Mouse (Mus musculus) CH12.LX (cell line): Measurements from ENCODE around the gene Olfr1417. TPM values are rescaled to one million over a fixed set of nuclear protein-coding genes. Genes with fewer than 3 reads are reported as not detected.

Source experiments
- DNase-seq: peaks from one replicate; pipeline ENCODE4 v3.0.0-alpha.2; 2013; ENCODE audit errors: extremely low read depth
- H3K27ac ChIP-seq: 2 replicates; pipeline ENCODE4 v1.5.1; 2012; ENCODE audit warnings: low read depth, mild to moderate bottlenecking, control low read depth, moderate library complexity; ENCODE audit not compliant: insufficient read depth
- H3K27me3 ChIP-seq: replicated peaks from 2 replicates; pipeline ENCODE3; 2012; ENCODE audit warnings: inconsistent platforms
- H3K36me3 ChIP-seq, 2 experiments: replicated peaks in 1 of 2; 2 replicates each; pipeline versions ENCODE3 to v1.6.1; 2012; ENCODE audit warnings: inconsistent platforms in 1 of 2, low read length in 1 of 2, mild to moderate bottlenecking in 1 of 2, mixed read lengths in 1 of 2, moderate library complexity in 1 of 2; ENCODE audit not compliant: control insufficient read depth in 1 of 2, insufficient read depth in 1 of 2
- H3K4me1 ChIP-seq, 2 experiments: 2 replicates each; pipeline ENCODE4 v1.6.1; 2012; ENCODE audit warnings: inconsistent platforms in 1 of 2, moderate library complexity in 1 of 2; ENCODE audit not compliant: insufficient read depth in 2 of 2, control insufficient read depth in 1 of 2
- H3K4me2 ChIP-seq: 2 replicates; pipeline ENCODE4 v1.6.1; 2012; ENCODE audit warnings: low read depth, mild to moderate bottlenecking, control low read depth; ENCODE audit not compliant: poor library complexity, insufficient read depth, severe bottlenecking
- H3K4me3 ChIP-seq, 3 experiments: fragments of 150-350 bp in 1 of 3; sonication (generic) in 1 of 3; replicated peaks in 1 of 3; 2 replicates each; pipeline versions ENCODE3 to v1.5.1; 2011 to 2012; ENCODE audit warnings: low read depth in 2 of 3, low read length in 2 of 3, mild to moderate bottlenecking in 2 of 3, moderate library complexity in 2 of 3, control low read depth in 1 of 3, improper control_type of control experiment in 1 of 3, inconsistent platforms in 1 of 3, mixed read lengths in 1 of 3; ENCODE audit not compliant: poor library complexity in 1 of 3
- H3K79me2 ChIP-seq: replicated peaks from 2 replicates; pipeline ENCODE4 v1.6.1; 2012; ENCODE audit warnings: mild to moderate bottlenecking, moderate library complexity; ENCODE audit not compliant: control insufficient read depth, poor library complexity, insufficient read depth, severe bottlenecking; ENCODE audit errors: extremely low read depth
- H3K9ac ChIP-seq: 2 replicates; pipeline ENCODE4 v1.6.1; 2012; ENCODE audit warnings: low read depth, mild to moderate bottlenecking, control low read depth, moderate library complexity; ENCODE audit not compliant: insufficient read depth
- H3K9me3 ChIP-seq: replicated peaks from 2 replicates; pipeline ENCODE3; 2012; ENCODE audit warnings: low read length, inconsistent platforms, mixed read lengths
- CTCF ChIP-seq, 2 experiments: IDR thresholded peaks in 1 of 2; conservative IDR thresholded peaks in 1 of 2; 2 replicates each; pipeline ENCODE4 v1.5.1; 2011 to 2012; ENCODE audit warnings: low read depth in 2 of 2, low read length in 2 of 2, improper control_type of control experiment in 1 of 2, inconsistent platforms in 1 of 2, mild to moderate bottlenecking in 1 of 2, moderate library complexity in 1 of 2
- E2F4 ChIP-seq: IDR thresholded peaks from 2 replicates; pipeline ENCODE4 v1.6.1; 2011; ENCODE audit warnings: low read depth, low read length, improper control_type of control experiment; ENCODE audit not compliant: insufficient replicate concordance
- ELF1 ChIP-seq: IDR thresholded peaks from 2 replicates; pipeline ENCODE4 v1.6.1; 2014; ENCODE audit warnings: low read depth, mild to moderate bottlenecking, inconsistent platforms, low read length, improper control_type of control experiment
- HCFC1 ChIP-seq: IDR thresholded peaks from 2 replicates; pipeline ENCODE4 v1.6.1; 2012; ENCODE audit warnings: low read depth, mild to moderate bottlenecking, inconsistent platforms, low read length, improper control_type of control experiment
- JUN ChIP-seq: IDR thresholded peaks from 2 replicates; pipeline ENCODE4 v1.6.1; 2011; ENCODE audit warnings: low read depth, mild to moderate bottlenecking, low read length, improper control_type of control experiment, moderate library complexity; ENCODE audit not compliant: insufficient read depth
- MXI1 ChIP-seq: IDR thresholded peaks from 2 replicates; pipeline ENCODE4 v1.6.1; 2011; ENCODE audit warnings: mild to moderate bottlenecking, low read depth, low read length, improper control_type of control experiment
- MYC ChIP-seq: IDR thresholded peaks from 2 replicates; pipeline ENCODE4 v1.6.1; 2011; ENCODE audit warnings: low read depth, mild to moderate bottlenecking, improper control_type of control experiment, low read length
- NRF1 ChIP-seq: IDR thresholded peaks from 2 replicates; pipeline ENCODE4 v1.6.1; 2014; ENCODE audit warnings: low read depth, mild to moderate bottlenecking, inconsistent platforms, low read length, improper control_type of control experiment, moderate library complexity
- PAX5 ChIP-seq: IDR thresholded peaks from 2 replicates; pipeline ENCODE4 v1.6.1; 2012; ENCODE audit warnings: low read length, inconsistent platforms, mixed read lengths
- POLR2A ChIP-seq: IDR thresholded peaks from 2 replicates; pipeline ENCODE4 v1.6.1; 2011; ENCODE audit warnings: low read depth, mild to moderate bottlenecking, improper control_type of control experiment, low read length
- RCOR1 ChIP-seq: conservative IDR thresholded peaks from 2 replicates; pipeline ENCODE4 v1.6.1; 2012; ENCODE audit warnings: low read depth, mild to moderate bottlenecking, inconsistent platforms, low read length, improper control_type of control experiment
- TBP ChIP-seq: conservative IDR thresholded peaks from 2 replicates; pipeline ENCODE4 v1.6.1; 2011; ENCODE audit warnings: low read depth, low read length, improper control_type of control experiment
- USF2 ChIP-seq: conservative IDR thresholded peaks from 2 replicates; pipeline ENCODE4 v1.6.1; 2011; ENCODE audit warnings: low read depth, low read length, improper control_type of control experiment
- ZNF384 ChIP-seq: IDR thresholded peaks from 2 replicates; pipeline ENCODE4 v1.6.1; 2012; ENCODE audit warnings: low read depth, low read length, improper control_type of control experiment, inconsistent platforms
- dilution Hi-C: fragments of 300-500 bp; cut with MboI; formaldehyde crosslinking; loops from 2 replicates; pipeline ENCODE4 v1.14.3; 2020; ENCODE audit warnings: low sequenced_read_pairs; ENCODE audit not compliant: extremely low pct_unique_long_range_greater_than_20kb, extremely low pct_ligation_motif_present
- in situ Hi-C: fragments of 300-500 bp; cut with MboI; formaldehyde crosslinking; loops from 3 replicates; pipeline ENCODE4 v1.14.3; 2019; ENCODE audit warnings: low sequenced_read_pairs, low pct_ligation_motif_present, low pct_unique_long_range_greater_than_20kb, mixed read lengths
- polyA plus RNA-seq: library from polyadenylated mRNA; unstranded; fragments of >175 nt; gene quantifications from 2 replicates; pipeline ENCODE4 v1.2.1, GENCODE M21; 2012; ENCODE audit warnings: low read depth; ENCODE audit not compliant: insufficient read length
- total RNA-seq, 2 experiments: library from RNA; depleted of rRNA; stranded (reverse); fragments of 300-350 nt in 1 of 2; fragments of >200 nt in 1 of 2; gene quantifications; 2 replicates each; pipeline ENCODE4 v1.2.3; 2012 to 2014

Olfr1417 gene
- total and polyA plus RNA-seq, 3 experiments = not detected

GRCm38 (mm10) chr19:11818199-11819142 lies 20.5 kb downstream of the Olfr1417 start:
- H3K9me3 ChIP-seq = no peaks in the 10 kb centered on the region
- H3K36me3 ChIP-seq = no peaks in the 10 kb centered on the region
- peaks cover 0 to 10% of the 10 kb centered on the region in 2 experiments; a peak in 1 of 4 replicates for H3K4me1 ChIP-seq
- H3K27me3 ChIP-seq = peaks cover 52% of the 10 kb centered on the region
- peak overlapping the region; percentile 95 for H3K4me2 ChIP-seq
- in situ Hi-C loops = no loop called here
- dilution Hi-C loops = no loop called here
- no peak overlapping the region for H3K9ac ChIP-seq
- H3K79me2 ChIP-seq = no peaks in the 10 kb centered on the region
- peak overlapping the region; percentile 25 to 64 (median 48) for H3K4me3 ChIP-seq
- no peak overlapping the region for H3K27ac ChIP-seq
- peak; percentile 2 for DNase-seq
- TF ChIP-seq RCOR1 = no peak
- 0 out of 2 replicates have a peak, but pooled peaks have one; percentile 7 for TF ChIP-seq ELF1

- H3K27ac ChIP-seq = no peak overlapping the region
- no peak for TF ChIP-seq MXI1
- TF ChIP-seq HCFC1 = no peak
- TF ChIP-seq USF2 = no peak
- TF ChIP-seq ZNF384 = no peak
- TF ChIP-seq TBP = no peak
- TF ChIP-seq JUN = no peak
- no peak for TF ChIP-seq CTCF (conservative IDR thresholded peaks at IDR 0.05 in 1 of 2, IDR thresholded peaks at IDR 0.05 in 1 of 2; ENCODE audit: low read depth in 2 of 2, low read length in 2 of 2)
- TF ChIP-seq PAX5 = no peak
- no peak for TF ChIP-seq MYC
- no peak for TF ChIP-seq E2F4
- TF ChIP-seq POLR2A = no peak
- TF ChIP-seq NRF1 = no peak
- peak overlapping the region; percentile 95; the same call in 1 of the 2 replicates for H3K4me2 ChIP-seq
- in situ Hi-C loops = no loop called here
- dilution Hi-C loops = no loop called here
- DNase-seq = no peak
- H3K79me2 ChIP-seq = no peaks in the 10 kb centered on the region
- H3K36me3 ChIP-seq = no peaks in the 10 kb centered on the region
- H3K4me3 ChIP-seq = no peak overlapping the region
- H3K4me1 ChIP-seq = peaks cover 0 to 10% of the 10 kb centered on the region in 2 experiments; a peak in 1 of 4 replicates
- H3K9ac ChIP-seq = no peak overlapping the region
- H3K27me3 ChIP-seq = peaks cover 52% of the 10 kb centered on the region
- H3K9me3 ChIP-seq = no peaks in the 10 kb centered on the region
Observed at GRCm38 (mm10) chr19:11817586-11817985, 21.4 kb downstream of the Olfr1417 start.
